Mouse (Mus musculus): ENCODE results near the gene Rtn1.

Gene Rtn1

DNA sequence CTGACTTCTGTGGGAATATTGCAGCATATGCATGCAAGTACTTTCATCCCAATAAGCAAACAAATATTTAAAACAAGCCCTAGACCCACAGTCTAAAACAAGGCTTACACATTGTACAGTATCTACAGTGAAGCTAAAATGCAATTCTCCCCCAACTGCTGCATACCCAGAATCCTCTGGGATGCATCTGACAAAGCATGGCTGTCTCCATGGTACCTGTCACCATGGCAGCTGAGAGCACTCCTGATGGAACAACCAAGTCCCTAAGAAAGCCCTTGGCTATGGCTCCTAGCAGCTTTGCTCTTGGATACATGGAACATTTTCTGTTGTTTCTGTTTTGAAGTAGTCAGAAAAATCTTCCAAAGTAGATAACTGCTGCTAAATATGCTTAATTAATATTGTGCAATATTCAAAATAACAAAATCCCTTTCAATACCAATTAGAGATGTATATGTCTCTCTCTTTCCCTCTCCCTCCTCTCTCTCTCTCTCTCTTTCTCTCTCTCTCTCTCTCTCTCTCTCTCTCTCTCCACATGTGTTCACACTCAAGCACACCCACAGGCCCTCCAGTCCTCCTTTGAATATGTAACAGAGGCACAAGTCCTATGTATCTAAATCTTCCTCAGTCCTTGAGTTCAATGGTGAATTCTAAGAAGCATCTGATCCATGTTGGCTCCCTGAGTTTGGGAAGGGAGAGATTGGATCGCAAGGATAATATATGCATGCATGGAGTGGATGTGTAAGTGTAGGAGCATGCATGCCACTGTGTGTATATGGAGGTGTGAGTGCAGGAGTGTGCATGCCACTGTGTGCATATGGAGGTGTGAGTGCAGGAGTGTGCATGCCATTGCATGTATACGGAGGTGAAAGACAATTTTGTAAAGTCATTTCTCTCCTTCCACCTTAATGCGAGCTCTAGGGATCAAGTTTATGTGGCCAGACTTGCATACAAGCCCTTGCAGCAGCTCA is 143.3 kb downstream of the Rtn1 start:
- DNase-seq = no peak

DNA sequence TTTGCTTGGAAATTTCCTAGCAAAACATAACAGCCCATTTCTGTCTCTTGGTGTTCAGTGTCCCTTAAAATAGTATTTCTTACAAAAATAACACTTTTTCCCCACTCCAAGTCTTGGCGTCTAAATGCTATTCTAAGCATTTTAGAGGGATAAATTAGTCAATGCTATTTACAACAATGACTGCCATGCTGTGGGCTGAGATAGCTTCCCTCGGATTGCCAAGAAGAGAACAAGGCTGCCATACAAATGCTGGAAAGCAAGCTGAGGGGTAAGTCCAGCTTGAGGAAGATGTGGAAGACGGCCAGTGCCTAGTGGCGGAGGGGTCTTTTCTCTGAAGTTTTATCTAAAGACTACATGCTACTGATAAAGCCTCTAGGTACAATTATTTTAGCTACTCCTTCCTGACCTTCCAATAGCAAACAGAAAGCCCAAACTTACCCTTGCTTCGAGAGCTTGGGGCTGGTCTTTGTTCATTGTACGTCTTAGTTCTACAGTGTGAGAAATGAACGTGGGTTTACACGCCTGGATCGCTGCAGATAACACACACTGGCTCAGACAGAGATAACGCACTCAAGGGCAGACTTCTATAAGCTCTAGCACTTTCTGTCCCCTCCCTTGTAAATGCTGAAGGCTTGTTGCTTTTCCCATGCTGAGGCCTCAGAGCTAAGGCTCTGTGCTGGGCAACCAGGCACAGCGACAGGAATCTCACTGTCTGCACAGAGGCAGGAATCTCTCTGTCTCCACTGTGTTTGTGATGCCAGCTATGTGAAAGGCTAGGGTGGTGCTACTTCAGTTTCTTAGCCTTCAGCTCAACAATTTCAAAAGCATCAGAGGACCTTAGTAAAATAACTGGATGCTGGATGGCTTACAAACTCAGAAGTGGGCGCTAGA is 145.4 kb downstream of the Rtn1 start:
- DNase-seq = no peak

DNA sequence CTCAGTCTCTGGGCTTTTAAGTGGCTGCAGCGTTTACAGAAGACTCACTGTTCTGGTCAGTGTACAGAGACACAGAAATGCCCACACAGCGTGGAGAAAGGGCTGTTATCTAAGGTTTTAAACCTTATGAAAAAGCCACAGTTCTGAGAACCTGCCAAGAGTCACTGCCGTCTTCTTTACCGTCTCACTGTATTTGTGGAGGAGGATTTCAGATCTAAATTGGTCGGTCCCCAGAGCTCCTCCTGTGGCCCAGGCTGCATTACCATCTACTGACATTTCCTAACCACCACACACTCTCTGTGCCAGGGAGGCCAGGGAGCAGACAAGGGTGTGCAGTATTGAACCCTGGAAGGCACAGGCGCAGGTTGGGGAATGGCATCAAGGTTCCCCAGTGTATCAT is 151.9 kb downstream of the Rtn1 start:
- no peak for DNase-seq

DNA sequence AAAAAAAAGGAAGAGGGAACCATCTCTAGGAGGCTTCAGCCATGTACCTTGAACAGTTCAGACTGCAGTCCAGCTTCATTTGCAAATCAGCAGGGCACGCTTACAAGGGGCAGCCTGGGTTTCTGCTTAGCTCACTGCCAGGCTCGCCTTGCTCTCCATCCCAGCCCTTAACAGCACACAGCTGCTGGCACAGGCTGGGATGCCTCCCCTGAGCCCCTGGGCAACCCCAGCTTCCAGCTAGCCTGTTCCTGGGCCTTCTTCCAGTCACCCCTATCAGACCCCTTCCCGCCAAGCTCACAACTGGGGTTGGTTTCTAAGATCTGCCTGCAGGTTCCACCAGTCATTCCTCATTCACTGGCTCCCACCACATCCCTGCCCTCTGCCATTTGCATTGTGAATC is 155.8 kb downstream of the Rtn1 start:
- DNase-seq = no peak

DNA sequence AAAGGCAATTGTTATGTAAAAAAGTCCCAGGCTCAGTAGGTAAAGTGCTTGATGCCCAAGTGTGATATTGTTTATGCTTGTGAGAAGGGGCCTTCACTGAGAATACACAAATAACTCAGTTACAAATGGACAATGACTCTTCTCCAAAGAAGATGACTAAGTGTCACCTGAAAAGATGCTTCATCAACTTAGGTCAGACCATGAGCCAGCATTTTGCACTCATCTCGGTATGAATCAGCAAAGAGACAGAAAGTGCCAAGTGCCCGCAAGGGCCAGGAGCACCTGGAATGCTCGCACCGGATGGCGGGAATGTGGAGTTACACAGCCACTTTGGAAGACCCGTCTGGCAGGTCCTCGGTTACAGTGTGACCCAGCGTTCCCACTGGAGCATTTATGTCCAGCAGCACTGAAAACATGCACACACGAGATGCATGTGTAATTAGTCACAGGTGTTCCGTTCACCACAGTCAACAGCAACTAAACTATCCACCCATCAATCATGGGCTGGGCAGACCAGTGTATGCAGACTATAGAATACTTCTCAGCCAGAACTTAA is 156.9 kb downstream of the Rtn1 start:
- DNase-seq = no peak

DNA sequence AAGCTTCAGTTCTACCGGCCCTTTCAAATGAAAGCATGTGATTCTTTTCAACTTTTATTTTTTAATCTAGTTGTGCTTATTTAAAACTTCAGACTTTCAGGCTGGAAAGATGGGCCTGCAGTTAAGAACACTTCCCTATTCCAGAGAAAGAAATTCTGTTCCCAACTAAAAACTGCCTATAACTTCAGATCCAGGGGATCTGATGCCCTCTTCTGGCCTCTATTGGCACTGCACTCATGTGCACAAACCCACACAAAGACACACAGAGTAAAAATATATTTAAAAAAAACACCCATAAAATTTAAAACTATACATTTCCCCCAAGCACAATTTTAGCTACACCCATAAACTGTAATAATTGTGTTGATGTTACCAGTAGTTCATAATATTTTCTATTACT is 163.9 kb downstream of the Rtn1 start:
- no peak for DNase-seq

DNA sequence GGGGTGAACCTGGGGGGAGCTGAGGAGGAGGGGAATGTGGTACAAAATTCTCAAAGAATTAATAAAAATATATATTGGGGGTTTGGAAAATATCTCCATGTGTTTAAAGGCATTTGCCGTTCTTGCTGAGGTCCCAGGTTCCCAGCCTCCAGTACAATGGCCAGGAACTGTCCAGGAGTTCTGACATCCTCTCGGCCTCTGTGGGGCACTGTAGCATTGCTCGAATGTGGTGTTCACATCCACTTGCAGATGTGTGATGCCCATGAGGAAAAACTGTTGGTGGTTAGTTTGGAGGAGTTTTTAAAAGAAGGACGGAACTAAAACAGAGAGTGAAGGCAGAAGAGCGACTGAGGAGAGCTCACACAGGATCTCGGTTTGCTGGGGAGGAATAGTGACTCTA is 166.0 kb downstream of the Rtn1 start:
- DNase-seq = no peak

DNA sequence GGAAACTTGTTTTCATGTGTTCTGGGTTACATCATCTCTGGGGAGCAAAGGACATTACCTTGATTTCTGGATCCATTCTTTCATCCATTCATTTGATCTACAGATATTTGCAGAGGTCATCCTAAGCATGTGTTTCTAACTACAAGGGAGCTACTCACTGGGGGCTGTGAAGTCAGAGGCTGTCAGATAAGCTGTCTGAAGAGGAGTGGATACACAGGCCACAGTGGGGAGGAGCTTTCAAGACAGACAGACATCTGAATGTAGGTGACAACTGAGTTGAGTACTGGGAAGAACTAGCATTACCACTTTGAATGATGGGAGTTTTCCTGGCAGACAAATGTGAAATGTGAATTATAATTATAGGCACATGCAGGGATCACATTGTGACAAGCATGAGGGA is 168.3 kb downstream of the Rtn1 start:
- no peak for DNase-seq

DNA sequence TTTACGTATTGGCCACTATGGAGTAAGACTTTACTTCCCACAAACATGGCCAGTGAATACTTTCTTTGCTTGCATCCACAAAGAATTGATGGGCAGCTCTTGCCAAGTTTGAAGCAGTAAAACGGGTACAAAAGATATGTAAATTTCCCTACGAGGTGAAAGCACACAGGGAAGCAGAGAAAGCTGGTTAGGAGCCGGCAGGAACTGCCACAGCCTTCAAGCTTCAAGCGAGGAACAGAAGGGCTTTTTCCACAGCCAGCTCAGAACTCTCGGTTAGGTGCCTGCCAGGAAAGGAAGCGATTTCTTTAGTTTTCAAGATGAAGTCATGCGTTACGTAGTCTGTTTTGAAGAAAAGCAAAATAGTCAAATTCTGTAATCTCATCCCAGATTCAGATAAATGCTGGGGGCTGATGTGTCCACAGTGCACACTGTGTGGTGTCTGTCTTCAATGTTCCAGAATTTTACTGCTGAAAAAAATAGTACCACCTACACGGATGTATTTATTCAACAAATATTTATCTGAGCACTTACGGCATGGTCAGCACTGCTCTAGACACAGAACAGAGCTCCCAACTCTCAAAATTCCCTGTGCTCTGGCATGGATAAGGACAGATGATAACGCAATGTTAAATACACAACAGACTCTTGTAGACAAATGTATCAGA is 169.5 kb downstream of the Rtn1 start:
- no peak for DNase-seq

DNA sequence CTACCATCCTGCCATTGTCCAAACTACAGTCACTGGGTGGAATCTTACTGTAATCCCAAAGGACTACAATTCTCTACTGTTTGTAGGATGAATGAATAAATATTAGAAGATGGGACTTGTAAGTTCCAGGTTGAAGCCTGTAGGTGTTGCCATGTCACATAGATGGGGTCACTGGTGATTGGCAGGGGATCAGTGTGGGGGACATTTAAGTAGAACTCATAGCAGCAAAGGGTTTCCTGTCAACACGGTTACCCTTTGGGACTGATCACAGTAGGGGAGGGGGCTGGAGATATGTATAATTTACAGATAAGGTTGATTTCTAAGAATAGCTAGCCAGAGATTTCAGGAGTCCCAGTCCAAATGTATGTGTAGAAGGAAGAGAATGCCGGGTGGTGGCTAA is 171.6 kb downstream of the Rtn1 start:
- DNase-seq = no peak

DNA sequence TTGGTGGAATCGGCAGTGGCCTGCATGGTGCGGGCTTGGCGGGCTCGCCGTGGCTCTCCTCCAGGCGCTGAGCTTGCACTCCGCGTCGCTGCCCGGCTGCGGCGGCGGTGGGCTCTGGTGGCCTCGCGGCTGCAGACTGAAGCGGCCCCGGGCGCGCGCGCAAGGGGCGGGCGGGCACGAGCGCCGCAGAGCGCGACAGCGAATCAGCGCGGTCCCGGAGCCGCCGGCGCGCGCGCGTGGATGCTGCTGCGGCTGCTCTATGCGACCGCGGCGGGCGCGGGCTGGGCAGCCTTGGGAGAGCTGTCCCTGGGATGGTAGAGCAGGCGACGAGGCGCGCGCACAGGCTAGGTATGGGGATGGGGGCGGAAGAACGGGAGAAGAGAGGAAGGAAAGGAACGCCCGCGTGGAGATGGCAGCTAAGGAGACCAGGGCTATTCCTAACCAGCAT is 172.3 kb downstream of the Rtn1 start:
- DNase-seq = peak; percentile 37

DNA sequence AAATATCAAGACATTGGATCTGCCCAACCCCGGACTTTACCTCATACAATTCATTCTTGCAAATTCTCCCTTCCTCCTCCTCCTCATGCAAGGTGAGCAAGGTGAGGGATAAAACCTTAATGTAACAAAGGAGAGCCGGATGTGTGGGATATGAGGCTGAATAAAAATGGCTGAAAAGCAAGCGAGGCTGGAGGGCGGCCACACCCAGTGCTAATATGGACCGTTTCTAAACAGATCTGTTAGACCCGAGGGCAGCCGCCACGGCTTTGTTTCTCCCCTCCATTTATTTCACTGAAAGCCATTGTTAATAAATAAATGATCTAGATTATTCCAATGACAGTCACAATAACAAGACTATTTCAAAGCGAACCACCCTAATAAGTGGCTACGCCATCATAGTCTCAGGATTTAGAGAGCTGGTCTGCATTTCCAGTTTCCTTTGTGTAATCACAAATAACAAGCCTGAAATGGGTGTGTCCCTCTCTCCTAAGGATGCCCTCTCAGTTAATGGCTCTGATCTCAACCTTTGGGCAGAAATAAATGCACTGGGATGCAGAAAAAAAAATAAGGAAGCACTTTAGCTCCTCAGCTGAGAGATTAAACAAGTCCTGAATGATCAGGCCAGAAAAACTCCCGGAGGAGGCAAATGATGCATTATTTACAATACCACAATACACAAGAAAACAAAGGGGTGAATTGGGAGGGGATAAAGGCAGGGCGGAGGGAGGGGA is 173.1 kb downstream of the Rtn1 start:
- DNase-seq = no peak

DNA sequence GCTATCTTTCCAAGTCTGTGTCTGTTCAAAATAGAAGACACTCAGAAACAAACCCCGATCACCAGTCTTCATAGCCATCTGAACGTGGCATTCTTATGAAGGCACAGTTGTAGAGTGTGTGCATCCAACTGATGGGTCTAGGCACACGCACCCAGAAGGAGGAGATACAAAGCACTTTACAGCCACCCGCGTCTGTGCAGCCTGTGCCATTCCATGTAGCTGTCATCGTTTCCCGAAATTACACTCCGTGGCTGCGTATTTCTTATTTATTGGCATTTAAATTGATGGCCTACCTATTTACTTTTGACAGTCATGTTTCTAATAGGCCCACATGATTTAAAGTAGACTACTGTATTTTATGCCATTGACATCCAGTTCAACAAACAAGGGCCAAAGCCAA is 173.9 kb downstream of the Rtn1 start:
- DNase-seq = no peak

DNA sequence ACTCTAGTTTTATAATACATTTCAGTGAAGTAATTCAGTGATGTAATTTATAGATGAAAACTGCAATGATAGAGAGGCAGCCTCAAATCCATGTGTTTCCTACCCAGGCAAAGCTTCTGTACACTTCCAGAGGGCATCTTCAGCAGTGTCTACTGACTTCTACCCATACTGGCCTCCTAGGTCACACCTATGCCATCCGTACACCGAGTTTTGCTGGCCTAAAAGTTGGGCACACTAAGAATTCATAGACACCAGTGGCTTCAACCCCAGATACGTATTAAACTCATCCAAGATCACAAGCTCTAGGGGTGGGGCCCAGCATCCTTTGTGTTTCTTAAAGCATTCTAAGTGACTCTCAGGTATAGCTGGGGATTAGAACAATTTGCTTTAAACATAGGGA is 174.7 kb downstream of the Rtn1 start:
- DNase-seq = no peak

DNA sequence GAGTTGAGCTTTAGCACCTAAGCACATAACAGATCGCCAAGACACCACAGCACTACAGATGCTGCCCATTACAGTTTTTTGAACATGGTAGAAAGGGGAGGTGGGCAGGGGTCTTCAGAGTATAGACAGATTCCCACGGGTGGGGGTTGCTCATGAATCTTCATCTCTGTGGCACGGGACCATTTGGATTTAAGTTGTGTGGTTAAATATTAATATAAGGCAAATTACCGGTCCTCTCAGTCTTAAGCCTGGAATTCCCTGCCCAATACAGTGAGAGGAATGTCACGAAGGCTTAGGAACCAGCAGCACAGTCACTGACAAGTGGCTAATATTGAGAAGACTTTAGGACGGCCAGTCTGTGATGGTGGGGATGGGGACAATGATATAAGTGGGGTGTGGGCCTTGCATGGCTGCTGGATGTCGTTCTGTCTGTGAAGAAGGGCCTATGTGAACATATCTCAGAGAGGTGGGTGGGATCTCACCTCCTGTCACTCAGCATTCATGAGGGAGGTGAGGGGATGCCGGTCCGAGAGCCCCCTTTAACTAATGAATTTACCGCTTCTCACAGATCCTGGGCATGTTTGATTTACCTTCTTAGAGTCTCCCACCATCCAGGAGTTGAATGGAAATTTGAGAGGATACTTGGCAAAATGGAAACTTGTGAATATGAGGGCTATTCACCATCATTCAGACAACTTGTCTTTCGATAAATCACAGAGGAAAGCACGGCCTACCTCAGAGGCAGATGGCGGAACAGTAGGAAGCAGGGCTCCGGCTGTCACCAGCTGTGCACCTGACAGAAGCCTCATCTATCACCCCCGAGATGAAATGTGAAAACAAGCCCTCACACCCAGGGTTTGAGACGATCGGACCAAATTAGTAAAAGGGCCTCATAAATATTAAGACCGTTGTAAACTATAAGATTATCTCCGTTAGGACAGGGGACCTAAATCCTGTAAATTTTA is 175.7 kb downstream of the Rtn1 start:
- DNase-seq = no peak

DNA sequence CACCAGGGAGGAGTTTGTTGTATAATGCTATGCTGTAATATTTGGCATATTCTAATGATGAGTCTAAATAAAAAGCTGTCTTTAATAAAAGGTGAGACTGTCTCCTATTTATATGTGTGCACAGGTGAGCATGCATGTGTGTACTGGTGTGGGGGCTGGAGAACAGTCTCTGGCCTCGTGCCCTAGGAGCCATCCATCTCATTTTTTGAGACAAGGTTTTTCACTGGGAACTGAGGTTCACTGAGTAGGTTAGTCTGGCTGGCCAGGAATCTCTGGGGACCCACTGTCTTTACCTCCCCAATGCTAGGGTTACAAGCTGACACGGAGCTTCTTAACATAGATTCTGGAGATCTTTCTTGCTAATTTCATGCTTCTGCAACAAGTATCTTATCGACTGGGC is 176.7 kb downstream of the Rtn1 start:
- no peak for DNase-seq

DNA sequence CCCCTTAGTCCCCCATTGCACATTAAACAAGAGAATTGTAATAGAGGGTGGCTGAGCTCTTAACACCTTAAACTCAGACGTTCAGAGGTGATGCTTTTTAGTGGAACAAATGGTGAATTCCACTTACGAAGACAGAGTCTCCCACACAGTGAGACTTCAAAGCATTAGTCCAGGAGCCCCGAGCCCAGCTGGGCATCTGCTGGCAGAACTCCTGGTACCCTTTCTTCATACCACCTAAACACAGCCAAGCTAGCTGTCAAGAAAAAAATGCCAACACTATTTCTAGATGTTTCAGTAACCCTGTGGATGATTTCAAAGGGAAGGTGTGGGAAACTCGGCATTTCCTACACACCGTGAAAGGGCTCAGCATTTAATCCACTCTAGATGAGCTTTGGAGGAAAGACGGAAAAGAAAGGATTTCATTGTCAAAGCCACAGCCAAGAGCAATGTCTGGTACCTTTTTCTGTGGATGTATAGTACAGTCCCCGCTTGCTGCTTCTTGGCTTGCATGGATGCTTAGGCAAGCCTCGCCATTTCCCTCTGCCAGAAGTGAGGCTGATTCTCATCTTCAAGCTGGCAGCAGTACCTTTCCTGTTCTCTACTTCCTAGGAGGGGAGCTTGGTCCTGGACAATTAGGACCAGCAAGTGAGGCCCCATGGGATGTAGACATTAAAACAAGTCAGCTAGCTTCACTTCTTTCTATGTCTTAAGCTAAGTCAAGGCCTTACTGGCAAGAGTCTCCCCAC is 179.2 kb downstream of the Rtn1 start:
- no peak for DNase-seq

DNA sequence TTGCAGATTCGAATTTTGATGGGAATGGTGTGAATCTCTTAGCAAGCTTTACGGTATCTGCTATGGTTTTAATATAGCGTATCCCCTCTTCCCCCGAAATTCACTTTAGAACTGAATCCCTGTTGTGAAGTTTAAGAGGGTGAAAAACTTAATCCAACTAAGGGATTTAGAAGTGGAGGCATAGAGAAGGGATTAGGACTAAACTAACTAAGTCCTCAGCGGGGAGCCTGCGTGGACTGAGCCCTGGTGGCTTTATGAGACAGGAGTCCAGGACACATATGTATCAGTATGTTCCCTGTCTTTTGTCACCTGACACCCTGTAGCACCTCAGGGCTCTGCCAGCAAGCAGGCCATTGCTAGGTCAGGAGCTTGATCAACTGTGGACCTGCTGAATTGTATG is 181.1 kb downstream of the Rtn1 start:
- no peak for DNase-seq

DNA sequence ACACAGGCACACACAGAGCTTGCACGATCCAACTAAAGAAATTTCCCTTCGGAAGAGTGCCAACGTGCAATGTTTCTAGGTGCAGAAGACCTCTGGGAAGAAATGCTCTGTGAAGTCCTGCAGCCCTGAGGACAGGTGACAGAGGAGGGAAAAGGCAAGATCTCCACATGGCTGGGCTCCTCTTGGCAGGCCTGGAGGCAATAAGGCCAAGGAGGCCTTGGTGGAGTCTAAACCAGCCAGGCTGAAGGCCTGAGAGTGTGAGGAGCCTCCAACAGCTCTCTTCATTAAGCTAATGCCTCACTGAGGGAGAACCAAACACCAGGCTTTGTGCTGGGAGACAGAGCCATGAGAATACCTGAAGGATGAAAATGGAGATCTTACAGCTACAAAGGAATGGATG is 183.5 kb downstream of the Rtn1 start:
- DNase-seq = no peak

DNA sequence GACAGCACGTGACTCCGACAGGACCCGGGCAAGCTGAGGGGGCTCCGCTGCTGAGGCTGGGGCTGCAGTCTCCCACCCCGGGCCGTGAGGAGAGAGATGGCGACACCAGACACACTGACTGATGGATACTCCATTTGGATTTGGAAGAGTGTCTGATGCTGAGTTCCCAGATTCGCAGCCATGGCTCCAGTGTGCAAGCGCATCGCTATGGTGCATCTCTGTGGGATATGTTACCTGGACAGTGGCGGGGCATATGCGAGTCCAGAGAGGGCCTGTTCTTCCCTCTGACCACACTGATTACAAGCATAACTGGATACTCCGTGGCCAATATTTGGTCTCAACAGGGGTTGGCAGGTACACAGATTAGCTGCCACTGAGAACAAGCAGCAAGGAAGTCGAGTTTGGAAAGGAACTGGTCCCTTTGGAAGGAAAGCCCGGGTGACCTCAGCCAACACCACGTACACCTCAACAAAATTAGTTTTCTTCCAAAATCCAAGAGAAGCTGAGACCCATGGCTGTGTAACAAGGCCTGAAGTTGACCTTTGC is 185.2 kb downstream of the Rtn1 start:
- DNase-seq = no peak
